Mouse (Mus musculus): ENCODE results near the gene Col20a1. TPM values are rescaled to one million over a fixed set of nuclear protein-coding genes. Genes with fewer than 3 reads are reported as not detected.

The Col20a1 gene
- 0.57 and 0.79 TPM in 2 replicates for polyA plus RNA-seq (2012; rRNA removed)

GRCm38 (mm10) chr2:180986449-180986848 lies at the start of gene Col20a1:
Gene Col20a1, plus strand, starts transcription at chr2:180986535.

GRCm38 (mm10) chr2:180954061-180955047 lies 32.0 kb upstream of the Col20a1 start, which contains the start of gene Nkain4:
Gene Nkain4, minus strand, starts transcription at chr2:180954699.

GRCm38 (mm10) chr2:180967010-180967763 lies 19.1 kb upstream of the Col20a1 start, which contains the start of gene Arfgap1:
Gene Arfgap1, plus strand, starts transcription at chr2:180967225.

GRCm38 (mm10) chr2:181043437-181043836 lies 57.1 kb downstream of the Col20a1 start, which contains the start of gene Chrna4:
Gene Chrna4, minus strand, starts transcription at chr2:181043546.

Other genes with a start within 250 kb of the Col20a1 start
- gene Bhlhe23, start 209.6 kb upstream of the Col20a1 start, polyA plus RNA-seq (2012; rRNA removed), result 1.5 and 2.1 TPM in 2 replicates
- 51.1 and 56.8 TPM in 2 replicates for gene Ythdf1, start 65.6 kb upstream of the Col20a1 start, polyA plus RNA-seq (2012; rRNA removed)
- 0.03 and 0.09 TPM in 2 replicates for gene Birc7, start 57.5 kb upstream of the Col20a1 start, polyA plus RNA-seq (2012; rRNA removed)
- 48.1 and 57.6 TPM in 2 replicates for gene Nkain4, start 31.8 kb upstream of the Col20a1 start, polyA plus RNA-seq (2012; rRNA removed)
- gene Arfgap1, start 19.3 kb upstream of the Col20a1 start, polyA plus RNA-seq (2012; rRNA removed), result 122 and 127 TPM in 2 replicates
- gene Chrna4, start 57.0 kb downstream of the Col20a1 start, polyA plus RNA-seq (2012; rRNA removed), result 13.9 TPM in 2 replicates
- 78.7 and 87.8 TPM in 2 replicates for gene Kcnq2, start 148.8 kb downstream of the Col20a1 start, polyA plus RNA-seq (2012; rRNA removed)
- gene Eef1a2, start 170.5 kb downstream of the Col20a1 start, polyA plus RNA-seq (2012; rRNA removed), result 199 and 216 TPM in 2 replicates
- 225 and 239 TPM in 2 replicates for gene Ppdpf, start 200.7 kb downstream of the Col20a1 start, polyA plus RNA-seq (2012; rRNA removed)
- 0.05 and 0.08 TPM in 2 replicates for gene Ptk6, start 216.3 kb downstream of the Col20a1 start, polyA plus RNA-seq (2012; rRNA removed)
- 0.16 TPM in 2 replicates for gene Srms, start 226.7 kb downstream of the Col20a1 start, polyA plus RNA-seq (2012; rRNA removed)
- 0.19 and 0.35 TPM in 2 replicates for gene Fndc11, start 233.5 kb downstream of the Col20a1 start, polyA plus RNA-seq (2012; rRNA removed)

Measured in central nervous system, embryonic 18 days (tissue).